Mouse (Mus musculus) hindbrain, embryonic 12.5 days (tissue): ENCODE measurements around the gene Pitpnm2. TPM values are rescaled to one million over a fixed set of nuclear protein-coding genes. Genes with fewer than 3 reads are reported as not detected.
A peak's percentile ranks its signal among the peaks of the same experiment; 100 is the strongest.

ENCODE experiments used
- ATAC-seq: fragments of 200-750 bp; cut with Nextera tagmentation; 2 replicates; pipeline ENCODE4 v1.8.0; 2017; ENCODE audit warnings: moderate TSS enrichment; ENCODE audit not compliant: low FRiP score
- H3K27ac ChIP-seq: fragments of 300-500 bp; sonication (generic); 2 replicates; pipeline ENCODE4 v1.5.1; 2016; ENCODE audit warnings: mild to moderate bottlenecking
- H3K27me3 ChIP-seq: fragments of 300-500 bp; sonication (generic); 2 replicates; pipeline ENCODE4 v1.6.1; 2016; ENCODE audit warnings: mild to moderate bottlenecking
- H3K36me3 ChIP-seq: fragments of 300-500 bp; sonication (generic); 2 replicates; pipeline ENCODE4 v1.6.1; 2016; ENCODE audit warnings: mild to moderate bottlenecking
- H3K4me1 ChIP-seq: fragments of 300-500 bp; sonication (generic); 2 replicates; pipeline ENCODE4 v1.6.1; 2016
- H3K4me2 ChIP-seq: fragments of 300-500 bp; sonication (generic); replicated peaks from 2 replicates; pipeline ENCODE4 v1.6.1; 2016; ENCODE audit warnings: mild to moderate bottlenecking
- H3K4me3 ChIP-seq: fragments of 300-500 bp; sonication (generic); 2 replicates; pipeline ENCODE4 v1.5.1; 2016; ENCODE audit warnings: mild to moderate bottlenecking
- H3K9ac ChIP-seq: fragments of 300-500 bp; sonication (generic); 2 replicates; pipeline ENCODE4 v1.6.1; 2016; ENCODE audit warnings: mild to moderate bottlenecking, moderate library complexity
- H3K9me3 ChIP-seq: fragments of 300-500 bp; sonication (generic); replicated peaks from 2 replicates; pipeline ENCODE4 v1.6.1; 2016; ENCODE audit warnings: mild to moderate bottlenecking
- WGBS: fragments of 180-500 bp; shearing (Covaris S2); methylation state at CpG from one replicate; pipeline ENCODE4 v1.1.7; 2016; 5-methylcytosine and 5-hydroxymethylcytosine counted together
- polyA plus RNA-seq: library from polyadenylated mRNA; unstranded; fragments of >200 nt; fragmentation: Nextera tagmentation; extraction: Ambion mirVana; gene quantifications from 2 replicates; pipeline ENCODE4 v1.2.1, GENCODE M21; 2016

The Pitpnm2 gene
- polyA plus RNA-seq, 1 experiment from 2014 or later, result 7.0 TPM

GRCm38 (mm10) chr5:124125093-124125492 is 124.5 kb downstream of the Pitpnm2 start:
- Histone ChIP-seq H3K9me3 (no peaks in the 10 kb centered on the region), H3K27me3 (no peaks in the 10 kb centered on the region), H3K9ac (no peak overlapping the region), H3K4me1 (no peaks in the 10 kb centered on the region), H3K4me2 (no peak overlapping the region), H3K36me3 (peaks cover 76% of the 10 kb centered on the region), H3K4me3 (no peak overlapping the region), H3K27ac (no peak overlapping the region)
- no peak for ATAC-seq
- WGBS, result 89% methylated on average over 11 of the region's 11 CpGs

- Histone ChIP-seq H3K9ac (no peak overlapping the region), H3K27ac (no peak overlapping the region), H3K4me3 (no peak overlapping the region), H3K4me1 (peaks cover 3% of the 10 kb centered on the region), H3K36me3 (peaks cover 76% of the 10 kb centered on the region), H3K27me3 (no peaks in the 10 kb centered on the region), H3K4me2 (no peak overlapping the region), H3K9me3 (no peaks in the 10 kb centered on the region)
- WGBS, result 91% methylated on average over 18 of the region's 18 CpGs
- no peak for ATAC-seq
Observed at GRCm38 (mm10) chr5:124122357-124122756, 127.2 kb downstream of the Pitpnm2 start.

- no peaks in the 10 kb centered on the region for H3K27me3 ChIP-seq
- H3K36me3 ChIP-seq, result peaks cover 65% of the 10 kb centered on the region
- no peaks in the 10 kb centered on the region for H3K9me3 ChIP-seq
- no peak overlapping the region for H3K4me3 ChIP-seq
- peaks cover 22% of the 10 kb centered on the region for H3K4me1 ChIP-seq
- no peak overlapping the region for H3K9ac ChIP-seq
- 81% methylated on average over 5 of the region's 5 CpGs for WGBS
- no peak overlapping the region for H3K4me2 ChIP-seq
- no peak for ATAC-seq
- H3K27ac ChIP-seq, result no peak overlapping the region
Observed at GRCm38 (mm10) chr5:124119204-124119603, 130.4 kb downstream of the Pitpnm2 start.

- WGBS, result 2% methylated on average over 64 of the region's 64 CpGs
- peaks cover 35% of the 10 kb centered on the region for H3K4me1 ChIP-seq
- H3K9ac ChIP-seq, result peak within 1 kb of the TSS; percentile 92
- no peaks in the 10 kb centered on the region for H3K9me3 ChIP-seq
- peak; percentile 11; the same call in 1 of the 2 replicates for ATAC-seq
- H3K36me3 ChIP-seq, result peaks cover 44% of the 10 kb centered on the region
- peak within 1 kb of the TSS; percentile 88 for H3K4me3 ChIP-seq
- H3K4me2 ChIP-seq, result peak within 1 kb of the TSS; percentile 98
- H3K27me3 ChIP-seq, result no peaks in the 10 kb centered on the region
- H3K27ac ChIP-seq, result peak within 1 kb of the TSS; percentile 82
Observed at GRCm38 (mm10) chr5:124115990-124116845, 133.3 kb downstream of the Pitpnm2 start, which contains the start of gene Arl6ip4. Arl6ip4 (plus strand) TSS chr5:124116089.

GRCm38 (mm10) chr5:124115531-124115930 is 134.0 kb downstream of the Pitpnm2 start:
- Histone ChIP-seq H3K4me1 (peaks cover 39% of the 10 kb centered on the region), H3K27ac (peak overlapping the region; percentile 82)

GRCm38 (mm10) chr5:124114276-124115025 is 135.1 kb downstream of the Pitpnm2 start:
- peaks cover 39% of the 10 kb centered on the region for H3K4me1 ChIP-seq
- ATAC-seq, result no peak
- WGBS, result 93% methylated on average over 24 of the region's 24 CpGs
- no peak overlapping the region for H3K4me3 ChIP-seq
- H3K4me2 ChIP-seq, result no peak overlapping the region
- H3K27ac ChIP-seq, result no peak overlapping the region
- H3K27me3 ChIP-seq, result no peaks in the 10 kb centered on the region
- no peak overlapping the region for H3K9ac ChIP-seq
- H3K36me3 ChIP-seq, result peaks cover 26% of the 10 kb centered on the region
- H3K9me3 ChIP-seq, result no peaks in the 10 kb centered on the region

More at GRCm38 (mm10) chr5:124115531-124115930, 134.0 kb downstream of the Pitpnm2 start:
- WGBS, result 19% methylated on average over 7 of the region's 7 CpGs
- no peak for ATAC-seq
- peaks cover 37% of the 10 kb centered on the region for H3K36me3 ChIP-seq
- peak overlapping the region; percentile 88 for H3K4me3 ChIP-seq
- no peaks in the 10 kb centered on the region for H3K9me3 ChIP-seq
- H3K4me2 ChIP-seq, result peak overlapping the region; percentile 98
- peak overlapping the region; percentile 92 for H3K9ac ChIP-seq
- H3K27me3 ChIP-seq, result no peaks in the 10 kb centered on the region

GRCm38 (mm10) chr5:124113030-124113429 is 136.5 kb downstream of the Pitpnm2 start:
- no peak for ATAC-seq
- H3K4me1 ChIP-seq, result peaks cover 39% of the 10 kb centered on the region
- peak overlapping the region; percentile 83 for H3K4me3 ChIP-seq
- no peaks in the 10 kb centered on the region for H3K9me3 ChIP-seq
- H3K4me2 ChIP-seq, result peak overlapping the region; percentile 91
- no peaks in the 10 kb centered on the region for H3K27me3 ChIP-seq
- H3K9ac ChIP-seq, result peak overlapping the region; percentile 80
- H3K27ac ChIP-seq, result peak overlapping the region; percentile 89; the same call in 1 of the 2 replicates
- peaks cover 14% of the 10 kb centered on the region for H3K36me3 ChIP-seq
- 10% methylated on average over 14 of the region's 14 CpGs for WGBS

- Histone ChIP-seq H3K9me3 (no peaks in the 10 kb centered on the region), H3K4me1 (peaks cover 37% of the 10 kb centered on the region), H3K36me3 (peaks cover 9% of the 10 kb centered on the region; the same call in 1 of the 2 replicates), H3K4me2 (peak overlapping the region; percentile 91), H3K9ac (peak overlapping the region; percentile 80), H3K27ac (peak overlapping the region; percentile 89), H3K4me3 (peak overlapping the region; percentile 83), H3K27me3 (no peaks in the 10 kb centered on the region)
- WGBS, result 0% methylated on average over 18 of the region's 18 CpGs
- peak; percentile 14; the same call in 1 of the 2 replicates for ATAC-seq
Observed at GRCm38 (mm10) chr5:124112531-124112930, 137.0 kb downstream of the Pitpnm2 start.

- peak; percentile 96 for ATAC-seq
- under 1% methylated on average over 66 of the region's 66 CpGs for WGBS
- H3K36me3 ChIP-seq, result peaks cover 6% of the 10 kb centered on the region; the same call in 1 of the 2 replicates
Observed at GRCm38 (mm10) chr5:124111742-124112497, 137.6 kb downstream of the Pitpnm2 start, which contains the start of gene Ogfod2. Ogfod2 (plus strand) TSS chr5:124112297.

GRCm38 (mm10) chr5:124111077-124111741 is 138.4 kb downstream of the Pitpnm2 start:
- no peaks in the 10 kb centered on the region for H3K27me3 ChIP-seq
- ATAC-seq, result peak; percentile 9; the same call in 1 of the 2 replicates
- H3K4me3 ChIP-seq, result peak overlapping the region; percentile 83
- no peaks in the 10 kb centered on the region for H3K9me3 ChIP-seq
- peak overlapping the region; percentile 89 for H3K27ac ChIP-seq
- H3K9ac ChIP-seq, result peak overlapping the region; percentile 63
- WGBS, result 27% methylated on average over 17 of the region's 17 CpGs
- peaks cover 6% of the 10 kb centered on the region; the same call in 1 of the 2 replicates for H3K36me3 ChIP-seq
- peaks cover 26% of the 10 kb centered on the region for H3K4me1 ChIP-seq
- peak overlapping the region; percentile 91 for H3K4me2 ChIP-seq

More at GRCm38 (mm10) chr5:124111742-124112497, 137.6 kb downstream of the Pitpnm2 start, which contains the start of gene Ogfod2:
- Histone ChIP-seq H3K4me1 (peaks cover 31% of the 10 kb centered on the region), H3K9me3 (no peaks in the 10 kb centered on the region), H3K27ac (peak within 1 kb of the TSS; percentile 89), H3K4me2 (peak within 1 kb of the TSS; percentile 91), H3K27me3 (no peaks in the 10 kb centered on the region), H3K4me3 (peak within 1 kb of the TSS; percentile 83), H3K9ac (peak within 1 kb of the TSS; percentile 80)

GRCm38 (mm10) chr5:124103552-124103951 is 146.0 kb downstream of the Pitpnm2 start:
- Histone ChIP-seq H3K27me3 (no peaks in the 10 kb centered on the region), H3K9ac (no peak overlapping the region), H3K4me3 (no peak overlapping the region), H3K36me3 (no peaks in the 10 kb centered on the region), H3K4me2 (no peak overlapping the region), H3K9me3 (no peaks in the 10 kb centered on the region), H3K4me1 (no peaks in the 10 kb centered on the region), H3K27ac (no peak overlapping the region)
- ATAC-seq, result no peak
- 96% methylated on average over 9 of the region's 9 CpGs for WGBS
